Mouse (Mus musculus): ENCODE data around the gene Kif5c. TPM values are rescaled to one million over a fixed set of nuclear protein-coding genes. Genes with fewer than 3 reads are reported as not detected.

The Kif5c gene
- polyA plus RNA-seq, 1 experiment, result 3.4 TPM

DNA sequence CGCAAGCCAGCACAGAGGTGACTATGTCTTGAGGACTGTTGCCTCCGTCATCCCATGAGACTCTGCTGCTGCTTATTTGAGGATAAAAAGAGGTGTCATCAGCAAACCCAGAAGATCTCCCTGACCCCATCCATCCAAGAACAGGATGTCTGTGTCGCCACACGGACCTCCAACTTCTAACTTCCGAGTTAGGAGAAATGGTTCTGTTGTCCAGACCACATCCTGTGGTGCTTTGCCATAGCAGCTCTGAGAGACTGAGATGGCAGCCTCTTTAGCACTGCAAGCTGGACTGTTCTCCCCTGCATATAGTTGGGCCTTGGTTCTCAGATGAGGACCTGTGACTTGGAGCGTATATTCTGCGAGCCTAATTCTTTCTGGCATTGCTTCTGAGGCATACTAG is 97.4 kb downstream of the Kif5c start:
- Histone ChIP-seq H3K36me3 (ENCODE audit: control insufficient read depth, insufficient read depth) (no peaks in the 10 kb centered on the region), H3K4me3 (ENCODE audit: insufficient read depth, poor library complexity, severe bottlenecking) (no peak overlapping the region), H3ac (ENCODE audit: control insufficient read depth, insufficient read length, low read depth) (no peak overlapping the region), H3K79me3 (ENCODE audit: low read depth) (no peaks in the 10 kb centered on the region), H3K27me3 (ENCODE audit: control insufficient read depth, insufficient read depth, insufficient read length) (no peaks in the 10 kb centered on the region), H3K79me2 (ENCODE audit: control insufficient read depth, insufficient read depth) (no peaks in the 10 kb centered on the region)
- TF ChIP-seq USF1 (IDR thresholded peaks at IDR 0.05; ENCODE audit: low read depth) (no peak), MAX (IDR thresholded peaks at IDR 0.05) (no peak), MYOG (IDR thresholded peaks at IDR 0.05; ENCODE audit: control insufficient read depth, extremely low read depth, insufficient read length) (no peak), FOSL1 (IDR thresholded peaks at IDR 0.05; ENCODE audit: insufficient read depth, low read length, poor library complexity, severe bottlenecking) (no peak), CEBPB (IDR thresholded peaks at IDR 0.05; ENCODE audit: low read depth) (no peak), MYOD1 (IDR thresholded peaks at IDR 0.05; ENCODE audit: control insufficient read depth, insufficient read length, low read depth) (no peak), CTCF (IDR thresholded peaks at IDR 0.05; ENCODE audit: control insufficient read depth, insufficient read depth, insufficient read length) (no peak)

DNA sequence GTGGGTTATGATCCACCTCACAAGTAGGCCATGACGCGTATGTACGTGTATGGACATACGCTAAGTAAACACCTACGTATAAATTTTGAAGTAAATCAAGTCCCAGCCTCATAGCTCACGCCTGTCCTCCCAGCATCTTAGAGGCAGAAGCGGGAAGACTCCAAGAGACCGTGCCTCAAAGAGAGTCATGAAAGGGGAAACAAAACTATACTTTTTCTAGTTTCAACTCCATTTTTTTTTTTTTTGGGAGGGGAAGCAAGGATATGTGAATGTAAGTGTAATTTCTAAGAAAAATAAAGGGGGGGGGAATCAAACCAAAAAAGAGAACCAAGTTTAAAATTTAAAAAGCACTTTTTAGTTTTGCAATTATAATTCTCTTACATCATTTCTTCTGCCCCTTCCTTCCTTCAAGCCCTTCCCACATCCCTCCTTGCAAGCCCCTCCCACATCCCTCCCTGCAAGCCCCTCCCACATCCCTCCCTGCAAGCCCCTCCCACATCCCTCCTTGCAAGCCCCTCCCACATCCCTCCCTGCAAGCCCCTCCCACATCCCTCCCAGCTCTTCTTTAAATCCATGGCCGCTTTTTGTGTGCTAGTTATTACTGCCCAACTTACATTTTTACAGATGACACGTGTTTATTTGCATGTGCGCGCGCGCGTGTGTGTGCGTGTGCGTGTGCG is 98.5 kb downstream of the Kif5c start:
- Histone ChIP-seq H3K4me3 (ENCODE audit: insufficient read depth, poor library complexity, severe bottlenecking) (no peak overlapping the region), H3K79me2 (ENCODE audit: control insufficient read depth, insufficient read depth) (no peaks in the 10 kb centered on the region), H3K27me3 (ENCODE audit: control insufficient read depth, insufficient read depth, insufficient read length) (no peaks in the 10 kb centered on the region), H3K36me3 (ENCODE audit: control insufficient read depth, insufficient read depth) (no peaks in the 10 kb centered on the region), H3K79me3 (ENCODE audit: low read depth) (no peaks in the 10 kb centered on the region), H3ac (ENCODE audit: control insufficient read depth, insufficient read length, low read depth) (no peak overlapping the region)
- no peak for TF ChIP-seq MYOG (IDR thresholded peaks at IDR 0.05; ENCODE audit: control insufficient read depth, extremely low read depth, insufficient read length)
- TF ChIP-seq FOSL1 (IDR thresholded peaks at IDR 0.05; ENCODE audit: insufficient read depth, low read length, poor library complexity, severe bottlenecking), result no peak
- TF ChIP-seq USF1 (IDR thresholded peaks at IDR 0.05; ENCODE audit: low read depth), result no peak
- TF ChIP-seq MYOD1 (IDR thresholded peaks at IDR 0.05; ENCODE audit: control insufficient read depth, insufficient read length, low read depth), result no peak
- no peak for TF ChIP-seq CEBPB (IDR thresholded peaks at IDR 0.05; ENCODE audit: low read depth)
- no peak for TF ChIP-seq CTCF (IDR thresholded peaks at IDR 0.05; ENCODE audit: control insufficient read depth, insufficient read depth, insufficient read length)
- TF ChIP-seq MAX (IDR thresholded peaks at IDR 0.05), result no peak

- TF ChIP-seq CTCF (IDR thresholded peaks at IDR 0.05; ENCODE audit: control insufficient read depth, insufficient read depth, insufficient read length) (no peak), CEBPB (IDR thresholded peaks at IDR 0.05; ENCODE audit: low read depth) (no peak), MAX (IDR thresholded peaks at IDR 0.05) (no peak), FOSL1 (IDR thresholded peaks at IDR 0.05; ENCODE audit: insufficient read depth, low read length, poor library complexity, severe bottlenecking) (no peak), MYOG (IDR thresholded peaks at IDR 0.05; ENCODE audit: control insufficient read depth, extremely low read depth, insufficient read length) (no peak)
- no peaks in the 10 kb centered on the region for H3K79me2 ChIP-seq (ENCODE audit: control insufficient read depth, insufficient read depth)
- H3K27me3 ChIP-seq (ENCODE audit: control insufficient read depth, insufficient read depth, insufficient read length), result no peaks in the 10 kb centered on the region
- H3K36me3 ChIP-seq (ENCODE audit: control insufficient read depth, insufficient read depth), result no peaks in the 10 kb centered on the region
- no peak overlapping the region for H3ac ChIP-seq (ENCODE audit: control insufficient read depth, insufficient read length, low read depth)
- H3K4me3 ChIP-seq (ENCODE audit: insufficient read depth, poor library complexity, severe bottlenecking), result no peak overlapping the region
- H3K79me3 ChIP-seq (ENCODE audit: low read depth), result no peaks in the 10 kb centered on the region
Observed at GRCm38 (mm10) chr2:49718492-49718891, 99.4 kb downstream of the Kif5c start.

DNA sequence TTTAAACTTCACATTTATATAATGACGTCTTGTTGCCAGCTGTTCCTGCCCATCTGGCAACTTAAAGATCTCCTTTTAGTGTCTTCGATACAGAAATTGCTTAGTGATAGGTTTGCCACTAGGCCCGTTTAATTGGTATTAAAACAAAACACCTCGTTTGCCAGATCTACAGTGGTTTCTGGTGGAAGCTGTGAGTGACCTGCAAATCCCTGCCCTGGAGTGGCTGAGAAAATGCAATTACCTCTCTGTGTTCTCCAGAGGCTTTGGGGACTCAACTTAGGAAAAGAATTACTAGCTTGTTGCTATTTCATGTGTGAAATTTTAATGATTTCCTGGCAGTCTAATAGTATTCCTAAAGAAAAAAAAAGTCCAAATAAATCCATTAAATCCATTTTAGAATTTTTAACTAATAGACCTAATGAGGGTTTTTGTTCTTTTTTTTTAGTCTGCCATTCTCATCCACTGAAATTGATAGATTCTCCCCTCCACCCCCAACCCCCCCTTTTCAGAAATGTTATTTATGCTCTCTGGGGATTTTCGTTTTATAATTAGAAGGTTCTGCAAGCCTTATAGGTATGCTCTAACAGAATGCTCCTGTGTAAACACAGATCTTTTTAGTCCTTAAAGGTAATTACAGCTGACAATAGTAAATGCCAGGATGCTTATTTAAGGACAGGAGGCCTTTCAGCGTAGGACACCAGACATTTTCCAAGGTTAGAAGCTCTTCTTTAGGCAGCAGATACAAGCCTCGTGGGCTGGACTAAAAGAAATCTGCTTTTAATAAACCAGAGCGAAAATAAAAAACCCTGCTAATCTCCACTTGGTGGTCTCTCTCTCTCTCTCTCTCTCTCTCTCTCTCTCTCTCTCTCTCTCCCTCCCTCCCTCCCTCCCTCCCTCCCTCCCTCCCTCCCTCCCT is 100.1 kb downstream of the Kif5c start:
- Histone ChIP-seq H3K4me3 (ENCODE audit: insufficient read depth, poor library complexity, severe bottlenecking) (no peak overlapping the region), H3K36me3 (ENCODE audit: control insufficient read depth, insufficient read depth) (no peaks in the 10 kb centered on the region), H3ac (ENCODE audit: control insufficient read depth, insufficient read length, low read depth) (no peak overlapping the region), H3K79me3 (ENCODE audit: low read depth) (no peaks in the 10 kb centered on the region), H3K79me2 (ENCODE audit: control insufficient read depth, insufficient read depth) (no peaks in the 10 kb centered on the region), H3K27me3 (ENCODE audit: control insufficient read depth, insufficient read depth, insufficient read length) (no peaks in the 10 kb centered on the region)
- TF ChIP-seq CEBPB (IDR thresholded peaks at IDR 0.05; ENCODE audit: low read depth) (no peak), MAX (IDR thresholded peaks at IDR 0.05) (no peak), MYOD1 (IDR thresholded peaks at IDR 0.05; ENCODE audit: control insufficient read depth, insufficient read length, low read depth) (no peak), CTCF (IDR thresholded peaks at IDR 0.05; ENCODE audit: control insufficient read depth, insufficient read depth, insufficient read length) (no peak), USF1 (IDR thresholded peaks at IDR 0.05; ENCODE audit: low read depth) (no peak), MYOG (IDR thresholded peaks at IDR 0.05; ENCODE audit: control insufficient read depth, extremely low read depth, insufficient read length) (no peak), FOSL1 (IDR thresholded peaks at IDR 0.05; ENCODE audit: insufficient read depth, low read length, poor library complexity, severe bottlenecking) (no peak)

DNA sequence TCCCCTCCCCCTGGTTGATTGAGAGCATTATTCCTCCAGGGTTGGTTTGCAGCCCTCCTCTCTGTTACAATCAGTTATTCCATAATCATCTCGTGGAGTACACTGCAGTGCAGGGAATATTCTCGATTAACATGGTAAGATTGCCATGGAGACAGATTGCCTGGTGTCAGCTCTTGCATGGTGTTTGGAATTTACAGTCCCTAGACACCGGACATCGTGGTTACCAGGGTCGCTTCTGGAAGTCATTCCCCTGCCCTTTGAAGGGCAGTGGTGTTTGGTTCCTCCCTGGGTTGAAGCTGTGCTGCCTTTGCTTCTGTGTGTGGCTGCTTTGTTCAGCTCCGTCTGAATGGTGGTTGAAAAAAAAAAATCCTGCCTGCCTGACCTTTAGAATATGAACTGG is 100.8 kb downstream of the Kif5c start:
- no peak for TF ChIP-seq CTCF (IDR thresholded peaks at IDR 0.05; ENCODE audit: control insufficient read depth, insufficient read depth, insufficient read length)
- no peak for TF ChIP-seq MAX (IDR thresholded peaks at IDR 0.05)
- TF ChIP-seq CEBPB (IDR thresholded peaks at IDR 0.05; ENCODE audit: low read depth), result no peak
- TF ChIP-seq MYOD1 (IDR thresholded peaks at IDR 0.05; ENCODE audit: control insufficient read depth, insufficient read length, low read depth), result no peak
- TF ChIP-seq USF1 (IDR thresholded peaks at IDR 0.05; ENCODE audit: low read depth), result no peak
- TF ChIP-seq FOSL1 (IDR thresholded peaks at IDR 0.05; ENCODE audit: insufficient read depth, low read length, poor library complexity, severe bottlenecking), result no peak
- no peak for TF ChIP-seq MYOG (IDR thresholded peaks at IDR 0.05; ENCODE audit: control insufficient read depth, extremely low read depth, insufficient read length)
- Histone ChIP-seq H3K79me2 (ENCODE audit: control insufficient read depth, insufficient read depth) (no peaks in the 10 kb centered on the region), H3K4me3 (ENCODE audit: insufficient read depth, poor library complexity, severe bottlenecking) (no peak overlapping the region)

More for the DNA sequence above, 100.8 kb downstream of the Kif5c start:
- Histone ChIP-seq H3K27me3 (ENCODE audit: control insufficient read depth, insufficient read depth, insufficient read length) (no peaks in the 10 kb centered on the region), H3K36me3 (ENCODE audit: control insufficient read depth, insufficient read depth) (no peaks in the 10 kb centered on the region), H3ac (ENCODE audit: control insufficient read depth, insufficient read length, low read depth) (no peak overlapping the region), H3K79me3 (ENCODE audit: low read depth) (no peaks in the 10 kb centered on the region)

Measured in C2C12 (cell line).